Mouse (Mus musculus) spleen, embryonic (tissue): ENCODE results near the gene Srprb.

ENCODE experiments used
- CTCF ChIA-PET: fragments of 350-600 bp; sonication (Branson Sonifier 250); formaldehyde crosslinking; loops from one replicate; lab custom pipeline; 2022; lab: Charles Lee

Srprb gene

DNA sequence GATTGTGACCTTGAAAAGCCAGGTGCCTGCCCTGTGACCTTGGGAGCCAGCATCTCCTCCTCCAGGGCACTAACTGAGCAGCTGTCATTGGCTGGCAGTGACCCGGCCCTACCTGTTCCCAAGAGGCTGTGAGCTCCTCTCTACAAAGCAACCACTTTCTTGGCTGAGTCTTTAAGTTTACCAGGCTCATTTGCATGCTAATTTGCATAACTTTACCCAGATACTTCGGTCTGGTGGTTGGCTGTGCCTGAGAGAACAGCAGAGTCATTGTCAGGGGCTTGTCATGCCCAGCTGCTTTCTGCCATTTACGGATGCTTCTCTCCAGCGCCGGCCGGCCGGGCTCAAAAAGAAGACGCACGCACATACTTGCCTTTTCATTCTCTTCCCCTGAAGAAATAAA is 55.2 kb downstream of the Srprb start:
- CTCF ChIA-PET: no interaction called here

GRCm38 (mm10) chr9:103146257-103146656 is 55.7 kb downstream of the Srprb start:
- CTCF ChIA-PET: no interaction called here

DNA sequence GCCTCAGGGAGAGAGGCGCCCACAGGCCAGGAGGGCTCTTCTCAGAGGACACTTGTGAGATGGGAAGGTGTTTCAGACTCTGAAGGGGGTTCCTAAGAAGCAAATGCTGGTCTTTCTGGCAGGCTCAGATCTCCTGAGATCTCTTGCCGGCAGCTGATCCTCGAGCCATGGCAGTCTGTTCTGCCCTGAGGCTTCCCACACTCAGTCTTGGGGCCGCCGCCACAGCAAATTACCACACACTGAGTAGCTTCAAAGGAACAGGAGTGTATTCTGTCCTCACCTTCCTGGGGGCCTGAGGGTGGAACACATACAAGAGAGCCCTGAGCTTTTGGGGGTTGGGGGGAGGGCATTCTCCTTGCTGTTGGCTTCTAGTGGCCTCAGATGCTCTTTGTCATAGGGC is 56.6 kb downstream of the Srprb start:
- CTCF ChIA-PET: no interaction called here

DNA sequence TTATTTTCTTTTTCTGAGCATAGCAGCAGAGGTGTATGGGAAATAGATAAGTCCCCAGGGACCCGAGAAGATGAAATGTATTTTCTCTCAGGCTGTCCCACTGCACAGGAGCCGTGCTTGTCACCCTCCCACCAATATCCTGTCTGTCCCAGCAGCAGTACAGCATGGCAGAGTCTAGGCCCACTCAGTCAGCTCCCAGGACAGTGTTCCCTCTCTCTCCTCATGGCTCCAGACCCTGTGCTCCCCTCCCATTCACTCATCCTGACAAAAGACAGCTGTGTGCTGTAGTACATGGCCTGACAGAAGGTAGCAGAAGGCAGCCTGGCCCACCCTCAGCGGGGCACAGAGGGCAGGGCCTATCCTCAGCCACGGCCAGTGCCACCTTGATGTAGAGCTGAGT is 58.1 kb downstream of the Srprb start:
- CTCF ChIA-PET: no interaction called here

DNA sequence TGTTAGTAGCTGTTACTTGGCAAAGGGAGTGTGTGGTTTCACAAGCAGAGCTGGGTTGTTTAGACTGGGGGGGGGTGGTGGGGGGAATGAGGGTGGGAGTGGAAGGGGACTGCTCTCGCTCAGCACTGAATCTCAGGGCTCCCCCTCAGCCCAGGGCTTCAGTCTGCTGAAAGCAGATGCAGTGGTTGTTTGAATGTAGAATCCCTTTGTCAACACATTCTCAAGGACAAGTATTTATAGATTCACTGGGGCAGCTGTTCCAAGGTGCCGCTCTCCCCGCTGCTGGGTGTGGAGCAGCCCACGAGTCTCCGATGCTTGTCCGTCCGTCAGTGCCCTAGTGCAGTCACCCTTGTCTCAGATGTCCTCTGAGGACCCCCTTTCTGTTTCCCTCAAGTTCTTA is 60.7 kb downstream of the Srprb start:
- CTCF ChIA-PET: interaction anchor here (0.6 kb wide), 2 partner anchors 15 to 151 kb away, joined by 7 to 8 read pairs; no protein-coding TSS in a partner anchor

GRCm38 (mm10) chr9:103140384-103140783 is 61.6 kb downstream of the Srprb start:
- CTCF ChIA-PET: no interaction called here

- CTCF ChIA-PET: no interaction called here
Observed at GRCm38 (mm10) chr9:103139481-103139880, 62.5 kb downstream of the Srprb start.
